Mouse (Mus musculus): ENCODE measurements around the gene Edar. TPM values are rescaled to one million over a fixed set of nuclear protein-coding genes. Genes with fewer than 3 reads are reported as not detected.

The Edar gene
- polyA plus RNA-seq, 1 experiment from 2014 or later: 0.30 TPM

DNA sequence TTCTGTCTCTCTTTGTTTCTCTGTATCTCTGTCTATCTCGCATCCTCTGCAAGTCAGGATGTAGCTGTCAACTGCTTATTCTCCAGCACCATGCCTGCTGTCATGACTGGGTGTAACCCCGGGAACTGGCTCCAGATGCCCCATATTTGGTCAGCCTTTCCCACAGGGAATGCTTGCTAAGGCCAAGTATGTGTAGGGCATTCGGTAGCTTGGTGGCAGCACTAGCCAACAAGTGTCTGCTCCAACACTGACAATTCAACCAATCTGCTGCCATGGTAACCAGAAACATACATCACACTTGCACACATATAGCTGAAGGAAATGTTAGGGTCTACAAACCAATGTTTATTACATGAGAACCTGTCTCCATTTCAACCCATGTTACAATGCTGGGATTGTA lies 21.8 kb downstream of the Edar start:
- peak; percentile 47 for ATAC-seq
- no peak overlapping the region for H3K9ac ChIP-seq (ENCODE audit: low read depth, low read length)
- H3K4me3 ChIP-seq (ENCODE audit: low read depth, low read length): no peak overlapping the region
- H3K27ac ChIP-seq (ENCODE audit: low read length): no peak overlapping the region
- H3K36me3 ChIP-seq (ENCODE audit: control insufficient read depth, insufficient read depth, low read length): no peaks in the 10 kb centered on the region
- no peak overlapping the region for H3K4me2 ChIP-seq (ENCODE audit: low read length)
- peaks cover 22% of the 10 kb centered on the region; the same call in 1 of the 2 replicates for H3K4me1 ChIP-seq (ENCODE audit: control insufficient read depth, insufficient read depth, low read length)
- WGBS: 69% methylated on average over 3 of the region's 3 CpGs
- H3K27me3 ChIP-seq (ENCODE audit: control insufficient read depth, insufficient read depth, low read depth, low read length): peaks cover 2% of the 10 kb centered on the region; the same call in 1 of the 2 replicates
- no peaks in the 10 kb centered on the region for H3K9me3 ChIP-seq (replicated peaks; ENCODE audit: control insufficient read depth, low read length, poor library complexity, severe bottlenecking)

- 38% methylated on average over 10 of the region's 10 CpGs for WGBS
- Histone ChIP-seq H3K27ac (ENCODE audit: low read length) (peak overlapping the region; percentile 47; the same call in 1 of the 2 replicates), H3K27me3 (ENCODE audit: control insufficient read depth, insufficient read depth, low read depth, low read length) (peaks cover 2% of the 10 kb centered on the region; the same call in 1 of the 2 replicates), H3K4me1 (ENCODE audit: control insufficient read depth, insufficient read depth, low read length) (peaks cover 20% of the 10 kb centered on the region; the same call in 1 of the 2 replicates), H3K4me2 (ENCODE audit: low read length) (peak overlapping the region; percentile 41), H3K4me3 (ENCODE audit: low read depth, low read length) (no peak overlapping the region), H3K9me3 (replicated peaks; ENCODE audit: control insufficient read depth, low read length, poor library complexity, severe bottlenecking) (no peaks in the 10 kb centered on the region), H3K36me3 (ENCODE audit: control insufficient read depth, insufficient read depth, low read length) (no peaks in the 10 kb centered on the region), H3K9ac (ENCODE audit: low read depth, low read length) (peak overlapping the region; percentile 21; the same call in 1 of the 2 replicates)
- 0 out of 2 replicates have a peak, but pooled peaks have one; percentile 10 for ATAC-seq
Measured at GRCm38 (mm10) chr10:58652418-58653394, 22.7 kb downstream of the Edar start.

DNA sequence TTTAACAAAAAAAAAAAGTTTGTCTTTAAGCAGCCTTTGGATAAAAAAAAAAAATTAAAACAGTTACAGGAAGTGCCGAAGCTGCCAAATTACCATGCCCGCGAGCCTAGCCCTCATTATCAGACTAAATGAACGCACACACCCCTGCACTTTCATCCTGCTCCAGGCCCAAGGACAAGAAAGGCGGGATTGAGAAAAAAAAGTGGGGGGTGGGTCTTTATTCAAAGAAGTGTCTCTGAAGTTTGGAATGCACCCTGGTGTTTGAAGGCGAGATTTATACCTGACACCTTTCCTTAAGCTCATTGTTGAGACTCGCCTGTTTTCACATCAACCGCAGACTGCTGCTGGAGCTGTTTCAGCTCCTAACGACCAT lies 23.4 kb downstream of the Edar start:
- no peak for ATAC-seq
- Histone ChIP-seq H3K4me3 (ENCODE audit: low read depth, low read length) (no peak overlapping the region), H3K36me3 (ENCODE audit: control insufficient read depth, insufficient read depth, low read length) (no peaks in the 10 kb centered on the region), H3K27ac (ENCODE audit: low read length) (peak overlapping the region; percentile 47; the same call in 1 of the 2 replicates), H3K9me3 (replicated peaks; ENCODE audit: control insufficient read depth, low read length, poor library complexity, severe bottlenecking) (no peaks in the 10 kb centered on the region), H3K4me1 (ENCODE audit: control insufficient read depth, insufficient read depth, low read length) (peaks cover 20% of the 10 kb centered on the region; the same call in 1 of the 2 replicates), H3K9ac (ENCODE audit: low read depth, low read length) (peak overlapping the region; percentile 21; the same call in 1 of the 2 replicates), H3K27me3 (ENCODE audit: control insufficient read depth, insufficient read depth, low read depth, low read length) (peaks cover 2% of the 10 kb centered on the region; the same call in 1 of the 2 replicates), H3K4me2 (ENCODE audit: low read length) (peak overlapping the region; percentile 41)
- WGBS: 3% methylated on average over 9 of the region's 9 CpGs

DNA sequence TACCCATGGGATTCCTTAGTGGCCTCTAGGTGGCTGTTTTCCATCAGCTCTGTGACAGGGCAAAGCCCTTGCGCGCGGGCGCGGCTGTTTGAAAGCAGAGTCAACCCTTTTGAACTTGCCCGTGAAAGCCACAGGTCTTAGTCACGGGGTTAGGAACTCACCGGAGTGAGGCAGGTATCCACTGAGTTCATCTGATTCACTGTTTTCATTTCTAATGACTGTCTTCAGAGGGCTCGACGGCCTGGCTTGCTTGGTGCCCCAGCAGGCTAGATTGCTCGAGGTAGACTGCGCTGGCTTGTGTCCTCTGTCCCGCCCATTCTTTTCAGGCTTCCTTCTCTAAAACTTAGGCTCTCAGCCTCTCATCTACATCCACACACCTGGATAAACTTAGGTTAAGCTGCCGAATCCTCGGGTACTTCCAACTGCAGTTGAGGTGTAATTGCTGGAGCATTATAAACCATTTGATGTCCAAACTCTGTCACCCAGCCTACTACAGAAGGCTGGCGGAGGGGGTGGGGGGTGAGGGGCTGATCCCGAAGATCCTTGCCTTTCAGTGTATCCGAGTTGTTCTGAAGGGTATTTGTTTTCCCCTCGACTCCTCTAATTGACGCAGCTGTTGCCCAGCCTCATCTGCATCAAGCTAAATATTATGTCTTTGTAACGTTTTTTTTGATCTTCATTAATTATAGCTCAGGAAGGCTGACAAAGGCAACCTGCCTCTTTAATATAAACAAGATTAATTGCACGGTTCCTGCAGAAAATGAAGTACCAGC lies 24.0 kb downstream of the Edar start:
- Histone ChIP-seq H3K4me1 (ENCODE audit: control insufficient read depth, insufficient read depth, low read length) (peaks cover 20% of the 10 kb centered on the region; the same call in 1 of the 2 replicates), H3K36me3 (ENCODE audit: control insufficient read depth, insufficient read depth, low read length) (no peaks in the 10 kb centered on the region), H3K27ac (ENCODE audit: low read length) (no peak overlapping the region), H3K27me3 (ENCODE audit: control insufficient read depth, insufficient read depth, low read depth, low read length) (peaks cover 2% of the 10 kb centered on the region; the same call in 1 of the 2 replicates), H3K4me3 (ENCODE audit: low read depth, low read length) (no peak overlapping the region), H3K9me3 (replicated peaks; ENCODE audit: control insufficient read depth, low read length, poor library complexity, severe bottlenecking) (no peaks in the 10 kb centered on the region), H3K4me2 (ENCODE audit: low read length) (peak overlapping the region; percentile 41), H3K9ac (ENCODE audit: low read depth, low read length) (no peak overlapping the region)
- WGBS: 5% methylated on average over 22 of the region's 22 CpGs
- no peak; the same call in 1 of the 2 replicates for ATAC-seq

DNA sequence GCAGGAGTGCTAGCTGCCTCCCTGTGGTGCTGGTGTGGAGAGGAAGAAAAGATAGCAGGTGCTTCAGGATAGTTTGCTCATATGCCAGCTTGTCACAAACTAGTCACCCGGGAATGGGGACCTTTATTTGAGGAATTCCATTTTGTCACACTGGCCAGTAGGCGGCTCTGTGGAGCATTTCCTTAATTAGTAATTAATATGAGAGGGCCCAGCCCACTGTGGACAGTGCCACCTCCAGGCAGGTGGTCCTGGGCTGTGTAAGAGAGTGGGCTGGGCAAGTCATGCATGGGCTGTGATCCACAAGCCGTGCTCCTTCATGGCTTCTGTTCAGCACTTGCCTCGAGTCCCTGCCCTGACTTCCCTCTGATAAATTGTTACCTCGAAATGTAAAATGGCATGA lies 26.7 kb downstream of the Edar start:
- ATAC-seq: no peak
- no peak overlapping the region for H3K27ac ChIP-seq (ENCODE audit: low read length)
- no peaks in the 10 kb centered on the region for H3K9me3 ChIP-seq (replicated peaks; ENCODE audit: control insufficient read depth, low read length, poor library complexity, severe bottlenecking)
- 62% methylated on average over 5 of the region's 5 CpGs for WGBS
- no peak overlapping the region for H3K4me3 ChIP-seq (ENCODE audit: low read depth, low read length)
- H3K4me1 ChIP-seq (ENCODE audit: control insufficient read depth, insufficient read depth, low read length): peaks cover 20% of the 10 kb centered on the region; the same call in 1 of the 2 replicates
- H3K27me3 ChIP-seq (ENCODE audit: control insufficient read depth, insufficient read depth, low read depth, low read length): peaks cover 2% of the 10 kb centered on the region; the same call in 1 of the 2 replicates
- no peak overlapping the region for H3K4me2 ChIP-seq (ENCODE audit: low read length)
- no peak overlapping the region for H3K9ac ChIP-seq (ENCODE audit: low read depth, low read length)
- H3K36me3 ChIP-seq (ENCODE audit: control insufficient read depth, insufficient read depth, low read length): no peaks in the 10 kb centered on the region

GRCm38 (mm10) chr10:58644671-58645070 lies 30.8 kb downstream of the Edar start:
- Histone ChIP-seq H3K27ac (ENCODE audit: low read length) (no peak overlapping the region), H3K27me3 (ENCODE audit: control insufficient read depth, insufficient read depth, low read depth, low read length) (no peaks in the 10 kb centered on the region), H3K4me3 (ENCODE audit: low read depth, low read length) (no peak overlapping the region), H3K9me3 (replicated peaks; ENCODE audit: control insufficient read depth, low read length, poor library complexity, severe bottlenecking) (no peaks in the 10 kb centered on the region), H3K4me1 (ENCODE audit: control insufficient read depth, insufficient read depth, low read length) (no peaks in the 10 kb centered on the region), H3K4me2 (ENCODE audit: low read length) (no peak overlapping the region), H3K9ac (ENCODE audit: low read depth, low read length) (no peak overlapping the region), H3K36me3 (ENCODE audit: control insufficient read depth, insufficient read depth, low read length) (no peaks in the 10 kb centered on the region)
- no peak for ATAC-seq
- WGBS: 86% methylated on average over 5 of the region's 5 CpGs

- H3K4me2 ChIP-seq (ENCODE audit: low read length): no peak overlapping the region
- ATAC-seq: no peak
- no peak overlapping the region for H3K9ac ChIP-seq (ENCODE audit: low read depth, low read length)
- H3K4me3 ChIP-seq (ENCODE audit: low read depth, low read length): no peak overlapping the region
- no peaks in the 10 kb centered on the region for H3K27me3 ChIP-seq (ENCODE audit: control insufficient read depth, insufficient read depth, low read depth, low read length)
- WGBS: 78% methylated on average over 7 of the region's 7 CpGs
- H3K27ac ChIP-seq (ENCODE audit: low read length): no peak overlapping the region
- no peaks in the 10 kb centered on the region for H3K9me3 ChIP-seq (replicated peaks; ENCODE audit: control insufficient read depth, low read length, poor library complexity, severe bottlenecking)
- H3K36me3 ChIP-seq (ENCODE audit: control insufficient read depth, insufficient read depth, low read length): no peaks in the 10 kb centered on the region
- no peaks in the 10 kb centered on the region for H3K4me1 ChIP-seq (ENCODE audit: control insufficient read depth, insufficient read depth, low read length)
Measured at GRCm38 (mm10) chr10:58644194-58644593, 31.3 kb downstream of the Edar start.

DNA sequence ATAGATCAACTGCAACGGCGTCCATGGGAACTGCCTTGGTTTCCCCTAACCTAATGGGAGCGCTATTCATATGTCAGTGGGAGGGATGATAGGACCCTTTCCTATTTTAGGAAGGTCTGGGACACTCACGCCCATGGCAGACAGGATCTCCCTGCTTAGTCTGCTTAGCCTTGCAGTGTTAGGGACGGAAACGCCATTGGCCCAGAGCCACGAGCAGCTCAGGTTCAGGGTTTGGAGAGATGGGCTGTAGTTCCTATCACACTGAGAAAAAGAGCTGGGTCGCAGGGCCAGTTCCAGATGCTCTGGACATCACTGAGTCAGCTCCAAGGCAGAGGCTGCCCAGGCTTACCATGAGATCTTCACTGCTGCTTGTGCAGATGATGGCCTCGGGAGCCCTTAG lies 32.5 kb downstream of the Edar start:
- Histone ChIP-seq H3K9ac (ENCODE audit: low read depth, low read length) (no peak overlapping the region), H3K4me1 (ENCODE audit: control insufficient read depth, insufficient read depth, low read length) (no peaks in the 10 kb centered on the region), H3K27me3 (ENCODE audit: control insufficient read depth, insufficient read depth, low read depth, low read length) (no peaks in the 10 kb centered on the region), H3K4me2 (ENCODE audit: low read length) (no peak overlapping the region), H3K36me3 (ENCODE audit: control insufficient read depth, insufficient read depth, low read length) (no peaks in the 10 kb centered on the region), H3K4me3 (ENCODE audit: low read depth, low read length) (no peak overlapping the region), H3K27ac (ENCODE audit: low read length) (no peak overlapping the region), H3K9me3 (replicated peaks; ENCODE audit: control insufficient read depth, low read length, poor library complexity, severe bottlenecking) (no peaks in the 10 kb centered on the region)
- ATAC-seq: no peak
- 95% methylated on average over 9 of the region's 9 CpGs for WGBS
